In the genomic region with DNA sequence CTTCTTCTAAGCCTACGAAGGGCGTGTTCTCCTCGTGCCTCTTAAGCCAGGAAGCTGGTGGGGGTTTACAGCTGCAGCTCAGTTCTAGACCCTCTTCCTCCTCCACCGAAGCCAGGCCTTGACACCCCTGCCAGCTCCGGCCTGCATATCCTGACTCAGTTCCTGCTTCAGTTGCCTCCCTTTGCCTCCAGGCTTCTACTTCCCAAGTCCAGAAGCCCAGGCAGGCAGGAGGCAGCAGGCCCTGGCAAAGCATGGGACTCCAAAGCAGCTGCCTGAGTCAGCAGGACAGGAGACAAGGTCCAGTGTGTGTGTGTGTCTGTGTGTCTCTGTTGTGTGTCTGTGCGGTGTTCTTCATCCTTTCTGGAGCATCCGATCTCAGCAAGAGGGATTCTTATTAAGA, we compare ENCODE assay signal across 26 mouse cellular contexts. TPM values are rescaled to one million over a fixed set of nuclear protein-coding genes. Genes with fewer than 3 reads are reported as not detected.
DNase-seq lines count a peak whose midpoint lies in the region; ATAC-seq lines count a peak whose summit lies in the region.
"Had no signal": no experiment of that assay in that cellular context is flagged by ENCODE, and none has a peak within 500 bp of the region (broad histone marks: within the 10 kb centered on the region; RNA-seq: fewer than 3 reads in every experiment).

No protein-coding gene starts in this region.

- peak overlapping the region; percentile 40; the same call in 1 of the 2 replicates for H3K27ac ChIP-seq in embryonic facial prominence, embryonic 10.5 days (replicated peaks)
- peak overlapping the region; percentile 61; the same call in 1 of the 2 replicates for H3K27ac ChIP-seq in stomach, embryonic 15.5 days
- H3K27ac ChIP-seq in hindbrain, embryonic 12.5 days = no peak overlapping the region
- H3K27ac ChIP-seq: embryonic facial prominence, embryonic 12.5 days; heart, adult 2 months; heart, embryonic 13.5 days; hindbrain, embryonic 14.5 days; kidney, embryonic 15.5 days; liver, embryonic 15.5 days; neural tube, embryonic 15.5 days had no signal

- no peak overlapping the region for H3K4me2 ChIP-seq in stomach, embryonic 15.5 days
- H3K4me2 ChIP-seq in hindbrain, embryonic 12.5 days (replicated peaks) = no peak overlapping the region
- H3K4me2 ChIP-seq: embryonic facial prominence, embryonic 12.5 days; heart, embryonic 13.5 days; hindbrain, embryonic 14.5 days; kidney, embryonic 15.5 days; liver, embryonic 15.5 days; midbrain, embryonic 11.5 days; neural tube, embryonic 15.5 days had no signal

- peaks cover 43% of the 10 kb centered on the region for H3K4me1 ChIP-seq in embryonic facial prominence, embryonic 10.5 days
- peaks cover 21% of the 10 kb centered on the region for H3K4me1 ChIP-seq in stomach, embryonic 15.5 days
- H3K4me1 ChIP-seq in hindbrain, embryonic 12.5 days = peaks cover 16% of the 10 kb centered on the region
- H3K4me1 ChIP-seq: embryonic facial prominence, embryonic 12.5 days had no signal

- peaks cover 44% of the 10 kb centered on the region for H3K27me3 ChIP-seq in embryonic facial prominence, embryonic 10.5 days (replicated peaks; ENCODE audit: low read depth, poor library complexity, severe bottlenecking)
- peaks cover 15% of the 10 kb centered on the region for H3K27me3 ChIP-seq in stomach, embryonic 15.5 days (replicated peaks)
- H3K27me3 ChIP-seq in hindbrain, embryonic 12.5 days = peaks cover 41% of the 10 kb centered on the region

- no peaks in the 10 kb centered on the region for H3K9me3 ChIP-seq in embryonic facial prominence, embryonic 10.5 days
- H3K9me3 ChIP-seq in stomach, embryonic 15.5 days = no peaks in the 10 kb centered on the region
- H3K9me3 ChIP-seq in hindbrain, embryonic 12.5 days (replicated peaks) = no peaks in the 10 kb centered on the region
- H3K9me3 ChIP-seq: embryonic facial prominence, embryonic 12.5 days; heart, embryonic 13.5 days; kidney, embryonic 15.5 days; liver, embryonic 15.5 days; neural tube, embryonic 15.5 days had no signal

- DNase-seq in 3134 (ENCODE audit: extremely low read depth, insufficient read length, low spot score) (peak; percentile 61), 3T3-L1 (ENCODE audit: low read depth, low spot score) (peak; percentile 76)
- no peak for DNase-seq in embryonic facial prominence, embryonic 10.5 days (ENCODE audit: low spot score)
- no peak for DNase-seq in right cerebral cortex, postnatal 4 days
- DNase-seq: adrenal gland, postnatal 10 days; cerebellum, adult 18-20 months; cerebellum, postnatal 14 days; gastrocnemius, postnatal 25 days; heart, adult 2 months; lung, postnatal 14 days; right cerebral cortex, adult 18-20 months; thymus, postnatal 14 days had no signal

- WGBS in embryonic facial prominence, embryonic 10.5 days = 90% methylated on average over 7 of the region's 7 CpGs
- WGBS in stomach, embryonic 15.5 days = 81% methylated on average over 7 of the region's 7 CpGs
- WGBS in hindbrain, embryonic 12.5 days = 90% methylated on average over 7 of the region's 7 CpGs

- no peak overlapping the region for H3K9ac ChIP-seq in stomach, embryonic 15.5 days
- no peak overlapping the region for H3K9ac ChIP-seq in hindbrain, embryonic 12.5 days
- H3K9ac ChIP-seq: embryonic facial prominence, embryonic 12.5 days; heart, embryonic 13.5 days; hindbrain, embryonic 14.5 days; kidney, embryonic 15.5 days; liver, embryonic 15.5 days; neural tube, embryonic 15.5 days had no signal

- H3K4me3 ChIP-seq in embryonic facial prominence, embryonic 10.5 days = no peak overlapping the region
- H3K4me3 ChIP-seq in stomach, embryonic 15.5 days (replicated peaks) = no peak overlapping the region
- H3K4me3 ChIP-seq in hindbrain, embryonic 12.5 days = no peak overlapping the region
- H3K4me3 ChIP-seq: embryonic facial prominence, embryonic 12.5 days; heart, adult 2 months; heart, embryonic 13.5 days; kidney, embryonic 15.5 days; liver, embryonic 15.5 days; neural tube, embryonic 15.5 days had no signal

- ATAC-seq in stomach, embryonic 15.5 days (ENCODE audit: insufficient read depth, low FRiP score, low read depth) = no peak
- no peak for ATAC-seq in hindbrain, embryonic 12.5 days (ENCODE audit: low FRiP score)
- ATAC-seq in inflammation-experienced regulatory T-cells, adult 6 months = no peak
- ATAC-seq: activated CD4-positive, CD25-positive, alpha-beta regulatory T cell, adult 4 months; CD4-positive, CD25-positive, alpha-beta regulatory T cell, adult 4 months; forebrain, embryonic 16.5 days had no signal

- peaks cover 60% of the 10 kb centered on the region for H3K36me3 ChIP-seq in embryonic facial prominence, embryonic 10.5 days (replicated peaks)
- peaks cover 6% of the 10 kb centered on the region; the same call in 1 of the 2 replicates for H3K36me3 ChIP-seq in stomach, embryonic 15.5 days
- peaks cover 44% of the 10 kb centered on the region for H3K36me3 ChIP-seq in hindbrain, embryonic 12.5 days

RNA-seq across cellular contexts. Expression of a gene that starts 2.2 kb away (rescaled TPM):
- polyA plus RNA-seq in embryonic facial prominence, embryonic 10.5 days (2016; fragmentation: Nextera tagmentation; extraction: Ambion mirVana) = 27.6 and 35.7 TPM in 2 replicates
- polyA plus RNA-seq in stomach, embryonic 15.5 days (2015; fragmentation: Nextera tagmentation; extraction: Ambion mirVana) = 138 and 228 TPM in 2 replicates
- 12.6 and 13.6 TPM in 2 replicates for polyA plus RNA-seq in hindbrain, embryonic 12.5 days (2016; fragmentation: Nextera tagmentation; extraction: Ambion mirVana)
- polyA plus RNA-seq in inflammation-experienced regulatory T-cells, adult 6 months (2017; shearing (Covaris generic)) = 10 to 100 TPM; 10.9 to 18.2 (median 12.9) TPM

RNA-seq across cellular contexts. Expression of a gene that starts 20.0 kb away (rescaled TPM):
- polyA plus RNA-seq in embryonic facial prominence, embryonic 10.5 days (2016; fragmentation: Nextera tagmentation; extraction: Ambion mirVana) = 29.4 and 30.9 TPM in 2 replicates
- 16.4 and 17.7 TPM in 2 replicates for polyA plus RNA-seq in stomach, embryonic 15.5 days (2015; fragmentation: Nextera tagmentation; extraction: Ambion mirVana)
- 21.9 and 22.2 TPM in 2 replicates for polyA plus RNA-seq in hindbrain, embryonic 12.5 days (2016; fragmentation: Nextera tagmentation; extraction: Ambion mirVana)
- 1 to 10 TPM; 6.1 to 6.7 (median 6.4) TPM for polyA plus RNA-seq in inflammation-experienced regulatory T-cells, adult 6 months (2017; shearing (Covaris generic))

RNA-seq across cellular contexts. Expression of a gene that starts 29.6 kb away (rescaled TPM):
- 10.7 and 12.2 TPM in 2 replicates for polyA plus RNA-seq in embryonic facial prominence, embryonic 10.5 days (2016; fragmentation: Nextera tagmentation; extraction: Ambion mirVana)
- polyA plus RNA-seq in stomach, embryonic 15.5 days (2015; fragmentation: Nextera tagmentation; extraction: Ambion mirVana) = 6.2 and 6.5 TPM in 2 replicates
- 10.9 and 12.8 TPM in 2 replicates for polyA plus RNA-seq in hindbrain, embryonic 12.5 days (2016; fragmentation: Nextera tagmentation; extraction: Ambion mirVana)
- 1 to 10 TPM in 2 of 3 experiments, under 1 TPM in 1; 0.94 to 1.6 (median 1.1) TPM for polyA plus RNA-seq in inflammation-experienced regulatory T-cells, adult 6 months (2017; shearing (Covaris generic))

RNA-seq across cellular contexts. Expression of a gene that starts 45.8 kb away (rescaled TPM):
- polyA plus RNA-seq in embryonic facial prominence, embryonic 10.5 days (2016; fragmentation: Nextera tagmentation; extraction: Ambion mirVana) = 2.3 and 3.0 TPM in 2 replicates
- polyA plus RNA-seq in stomach, embryonic 15.5 days (2015; fragmentation: Nextera tagmentation; extraction: Ambion mirVana) = 5.4 and 5.8 TPM in 2 replicates
- polyA plus RNA-seq in hindbrain, embryonic 12.5 days (2016; fragmentation: Nextera tagmentation; extraction: Ambion mirVana) = 4.1 and 6.4 TPM in 2 replicates
- polyA plus RNA-seq in inflammation-experienced regulatory T-cells, adult 6 months (2017; shearing (Covaris generic)) = 10 to 100 TPM; 22.8 to 25.9 (median 23.1) TPM

RNA-seq across cellular contexts. Expression of a gene that starts 51.0 kb away (rescaled TPM):
- 0.17 TPM in 1 of 2 replicates, not detected in the other for polyA plus RNA-seq in embryonic facial prominence, embryonic 10.5 days (2016; fragmentation: Nextera tagmentation; extraction: Ambion mirVana)
- 10.4 and 11.2 TPM in 2 replicates for polyA plus RNA-seq in stomach, embryonic 15.5 days (2015; fragmentation: Nextera tagmentation; extraction: Ambion mirVana)
- polyA plus RNA-seq in hindbrain, embryonic 12.5 days (2016; fragmentation: Nextera tagmentation; extraction: Ambion mirVana) = not detected in 2 replicates
- not detected for polyA plus RNA-seq in inflammation-experienced regulatory T-cells, adult 6 months (2017; shearing (Covaris generic))
- polyA plus RNA-seq: activated CD4-positive, CD25-positive, alpha-beta regulatory T cell, adult 4 months; embryonic facial prominence, embryonic 12.5 days; forebrain, embryonic 16.5 days; hindbrain, embryonic 14.5 days; midbrain, embryonic 11.5 days; midbrain, postnatal 0 days had no signal

Comparison
In these comparisons a context has a peak if more than half of its experiments do, and no peak if none do; other contexts are left out.
1. DNase-seq: peak in 3134 (single experiment) and 3T3-L1 (single experiment); none in embryonic facial prominence, embryonic 10.5 days (single experiment) and right cerebral cortex, postnatal 4 days (single experiment).